Mouse (Mus musculus): ENCODE data around the gene Mesp2.
"Not testable (repeated sequence)": the region's sequence is repeated elsewhere in the genome, so short reads cannot be mapped to it uniquely, and the experiment has no call there.

Gene Mesp2

GRCm38 (mm10) chr7:79810611-79811506 lies at the start of gene Mesp2:
Gene Mesp2 (plus strand): TSS chr7:79810727.
- peak; percentile 82 to 83 for DNase-seq

- DNase-seq = peak; percentile 25 to 33
Observed at GRCm38 (mm10) chr7:79761124-79761876, 49.2 kb upstream of the Mesp2 start.

GRCm38 (mm10) chr7:79762106-79762505 lies 48.4 kb upstream of the Mesp2 start:
- DNase-seq = no peak

GRCm38 (mm10) chr7:79765991-79766390 lies 44.5 kb upstream of the Mesp2 start:
- no peak for DNase-seq

GRCm38 (mm10) chr7:79769664-79770063 lies 40.9 kb upstream of the Mesp2 start:
- no peak for DNase-seq

- no peak for DNase-seq
Observed at GRCm38 (mm10) chr7:79771561-79772512, 38.7 kb upstream of the Mesp2 start.

GRCm38 (mm10) chr7:79780647-79781626 lies 29.6 kb upstream of the Mesp2 start:
- DNase-seq = peak; percentile 85 to 87

- DNase-seq = no peak
Observed at GRCm38 (mm10) chr7:79781826-79782515, 28.6 kb upstream of the Mesp2 start.

GRCm38 (mm10) chr7:79782516-79782855 lies 28.0 kb upstream of the Mesp2 start:
- no peak for DNase-seq

GRCm38 (mm10) chr7:79786295-79786694 lies 24.2 kb upstream of the Mesp2 start:
- peak; percentile 79 to 85 for DNase-seq

- not testable (repeated sequence) for DNase-seq
Observed at GRCm38 (mm10) chr7:79789812-79790211, 20.7 kb upstream of the Mesp2 start.

GRCm38 (mm10) chr7:79792635-79793421 lies 17.7 kb upstream of the Mesp2 start:
- DNase-seq = peak; percentile 46 to 67

- no peak for DNase-seq
Observed at GRCm38 (mm10) chr7:79793688-79794087, 16.8 kb upstream of the Mesp2 start, which contains the start of gene Mesp1. Gene Mesp1 (minus strand): TSS chr7:79793788.

GRCm38 (mm10) chr7:79798606-79799005 lies 11.9 kb upstream of the Mesp2 start:
- no peak for DNase-seq

GRCm38 (mm10) chr7:79799048-79799447 lies 11.5 kb upstream of the Mesp2 start:
- peak; percentile 83 to 87 for DNase-seq

- no peak for DNase-seq
Observed at GRCm38 (mm10) chr7:79799506-79799905, 11.0 kb upstream of the Mesp2 start.

- no peak for DNase-seq
Observed at GRCm38 (mm10) chr7:79800336-79800735, 10.2 kb upstream of the Mesp2 start.

- no peak for DNase-seq
Observed at GRCm38 (mm10) chr7:79801391-79801790, 9.1 kb upstream of the Mesp2 start.

GRCm38 (mm10) chr7:79802037-79802436 lies 8.5 kb upstream of the Mesp2 start:
- DNase-seq = no peak

GRCm38 (mm10) chr7:79803887-79804286 lies 6.6 kb upstream of the Mesp2 start:
- DNase-seq = peak in 1 of 2 experiments; percentile 32
